Mouse (Mus musculus): ENCODE data around the gene C130074G19Rik.

The C130074G19Rik gene

DNA sequence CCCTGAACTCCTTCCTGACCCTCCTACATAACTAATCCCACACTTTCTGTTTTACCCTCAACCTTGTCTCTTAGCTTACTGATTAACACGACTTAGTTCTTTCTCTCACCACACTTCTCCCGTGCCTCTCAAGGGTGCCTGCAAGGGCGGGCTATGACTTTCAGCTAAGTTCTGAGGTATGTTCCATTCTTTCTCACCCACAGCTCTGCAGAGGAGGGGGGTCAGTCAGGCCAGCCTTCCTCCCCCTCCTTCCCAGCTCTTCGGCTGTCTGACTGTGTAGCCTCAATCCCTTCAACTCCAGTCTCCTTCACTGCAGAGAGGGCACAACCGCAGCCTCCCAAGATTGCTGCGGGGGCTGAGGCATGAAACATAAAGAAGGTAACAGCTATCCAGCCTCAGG is 4.2 kb downstream of the C130074G19Rik start:
- no peak for ATAC-seq (ENCODE audit: insufficient number of reproducible peaks, low FRiP score, low TSS enrichment)

DNA sequence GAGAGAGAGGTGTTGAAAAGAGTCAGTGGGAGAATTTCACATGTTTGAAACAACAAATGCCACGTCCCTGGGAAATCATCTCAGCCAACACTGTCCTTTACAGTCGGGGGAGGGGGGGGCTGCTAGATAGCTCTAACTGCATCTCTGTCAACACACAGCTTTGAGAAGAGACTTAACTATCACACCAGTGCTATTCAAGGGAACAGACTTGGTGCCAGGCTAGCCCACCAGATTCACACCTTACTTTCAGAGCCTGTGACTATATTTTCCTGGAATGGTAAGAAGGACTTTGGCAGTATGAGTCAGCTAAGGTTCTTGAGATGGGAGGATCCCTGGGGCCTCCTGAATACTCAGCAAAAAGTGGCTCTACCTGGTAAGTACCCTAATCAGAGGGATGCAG is 5.7 kb downstream of the C130074G19Rik start:
- no peak for ATAC-seq (ENCODE audit: insufficient number of reproducible peaks, low FRiP score, low TSS enrichment)

DNA sequence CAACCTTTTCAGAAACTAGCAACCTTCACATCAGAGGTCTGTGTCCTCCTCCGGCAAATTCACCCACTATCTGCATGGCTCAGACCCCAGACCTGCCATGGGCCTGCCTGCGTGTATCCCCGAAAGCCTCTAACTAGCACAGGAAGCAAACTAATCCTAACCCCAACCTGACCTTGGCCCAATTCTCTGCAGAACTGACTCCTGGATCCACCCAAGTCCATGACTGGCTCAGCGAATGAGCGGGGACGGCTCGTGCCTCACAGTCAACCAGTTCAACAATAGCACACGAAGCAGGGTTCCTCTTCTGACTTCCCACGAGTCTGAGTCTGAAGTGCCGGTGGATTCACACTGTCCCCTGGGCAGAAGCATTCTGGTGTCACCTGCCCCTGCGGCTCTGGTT is 9.1 kb downstream of the C130074G19Rik start:
- ATAC-seq (ENCODE audit: insufficient number of reproducible peaks, low FRiP score, low TSS enrichment): no peak

DNA sequence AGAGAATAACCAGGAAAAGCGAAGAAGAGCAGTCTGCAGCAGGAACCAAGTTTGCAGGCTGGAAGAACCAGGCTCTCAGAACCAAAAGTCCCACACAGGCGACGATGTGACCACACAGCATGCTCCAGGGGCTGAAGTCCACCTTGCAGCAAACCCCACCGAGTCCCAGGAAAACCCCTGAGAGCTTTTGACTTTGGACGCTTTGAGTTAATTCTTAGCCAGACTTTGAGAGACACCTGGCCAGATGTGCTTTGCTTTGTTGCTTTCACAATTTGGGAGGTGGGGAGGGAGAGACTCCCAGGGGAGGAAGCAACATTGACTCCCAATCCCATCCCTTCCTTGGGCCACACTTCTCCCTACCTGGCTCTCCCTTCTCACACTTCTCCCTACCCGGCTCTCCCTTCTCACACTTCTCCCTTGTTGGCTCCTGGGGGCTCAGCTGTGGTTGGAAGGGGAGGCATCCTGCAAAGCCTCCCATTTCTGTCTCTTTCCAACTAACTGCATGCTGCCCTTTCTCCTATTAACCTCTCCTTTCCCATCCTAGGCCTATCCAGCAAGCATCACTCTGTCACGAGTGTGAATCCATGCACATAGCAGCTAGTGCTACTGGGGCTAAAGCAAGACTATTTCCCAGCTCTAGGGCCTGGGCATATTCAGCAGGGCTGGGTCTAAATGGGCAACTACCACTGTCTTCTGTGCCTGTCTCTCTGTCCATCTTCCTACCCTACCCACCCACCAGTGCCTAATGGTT is 10.8 kb downstream of the C130074G19Rik start:
- no peak for ATAC-seq (ENCODE audit: insufficient number of reproducible peaks, low FRiP score, low TSS enrichment)

DNA sequence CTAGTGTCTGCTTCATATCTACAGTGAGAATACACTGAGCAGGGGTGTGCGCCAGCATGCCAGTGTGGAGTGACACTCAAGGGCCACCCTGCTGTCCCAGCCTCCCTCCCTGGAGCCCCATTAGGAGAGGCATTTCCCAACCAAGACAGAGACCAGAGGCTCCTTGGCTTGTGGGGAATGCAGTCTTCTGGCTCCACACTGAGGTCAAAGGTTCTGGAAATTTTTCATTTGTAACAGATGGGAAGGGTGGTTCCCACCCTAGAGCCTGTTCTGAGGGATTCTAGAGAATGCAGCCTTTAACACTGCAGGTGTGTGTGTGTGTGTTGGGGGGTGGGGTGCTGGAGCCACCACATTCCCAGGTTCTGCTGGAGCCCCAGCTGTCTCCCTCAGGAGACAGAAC is 11.5 kb downstream of the C130074G19Rik start:
- no peak for ATAC-seq (ENCODE audit: insufficient number of reproducible peaks, low FRiP score, low TSS enrichment)

DNA sequence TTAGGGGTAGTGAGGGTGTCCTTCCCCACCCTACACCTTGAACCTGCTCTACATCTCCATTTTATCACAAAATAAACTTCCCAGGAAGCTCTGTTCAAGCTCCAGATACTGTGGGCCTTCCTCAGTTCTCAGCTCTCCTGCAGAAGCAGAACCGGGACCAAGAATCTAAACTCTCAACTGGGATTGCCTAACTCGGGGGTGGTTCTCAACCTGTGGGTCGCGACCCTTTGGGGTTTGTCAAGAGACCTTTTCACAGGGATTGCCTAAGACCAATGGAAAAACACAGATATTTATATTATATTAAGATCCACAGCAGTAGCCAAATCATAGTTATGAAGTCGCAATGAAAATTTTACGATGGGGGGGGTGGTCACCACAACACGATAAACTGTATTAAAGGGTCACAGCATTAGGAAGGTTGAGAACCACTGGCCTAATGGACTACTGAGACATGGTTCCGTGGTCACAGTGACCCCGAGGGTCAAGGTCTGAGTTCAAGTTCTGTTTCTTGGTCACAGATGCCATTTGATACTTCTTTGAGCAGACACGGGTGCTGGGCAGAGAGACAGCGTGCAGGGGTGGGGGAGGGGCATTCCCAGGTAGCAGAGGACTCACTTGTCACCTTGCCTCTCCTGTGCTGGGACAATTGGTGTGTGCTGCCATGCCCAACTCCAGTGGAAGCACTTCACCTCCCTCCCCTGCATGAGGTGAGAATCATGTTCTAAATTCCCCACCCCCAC is 12.2 kb downstream of the C130074G19Rik start:
- ATAC-seq (ENCODE audit: insufficient number of reproducible peaks, low FRiP score, low TSS enrichment): no peak

DNA sequence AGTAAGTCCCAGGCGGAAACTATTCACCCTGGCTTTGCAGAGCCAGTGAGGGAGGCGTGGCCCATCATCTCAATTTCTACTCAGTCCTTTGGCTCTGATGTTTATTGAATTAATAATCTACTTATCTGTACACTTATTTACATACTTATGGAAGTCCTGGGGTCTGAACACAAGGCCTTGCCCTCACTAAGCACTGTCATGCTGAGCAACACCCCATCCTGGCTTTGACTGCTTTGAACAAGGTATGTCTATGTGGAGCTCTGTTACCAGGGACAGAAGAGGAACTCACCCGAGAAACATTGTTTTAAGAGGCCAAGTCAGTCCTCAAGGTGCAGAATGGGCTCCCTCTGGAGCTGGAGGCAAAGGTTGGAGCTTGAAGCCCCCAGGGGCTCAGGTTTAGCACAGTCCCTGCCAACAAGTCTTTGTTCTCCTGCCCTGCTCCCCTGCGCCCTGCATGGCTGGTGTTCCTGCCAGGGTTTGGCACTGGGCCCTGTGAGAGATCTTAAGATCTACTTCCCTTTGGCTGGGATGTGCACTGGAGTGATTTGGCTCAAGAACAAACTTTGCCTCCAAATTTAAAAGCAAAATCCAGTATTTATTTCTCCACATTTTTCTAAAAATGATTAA is 13.0 kb downstream of the C130074G19Rik start:
- ATAC-seq (ENCODE audit: insufficient number of reproducible peaks, low FRiP score, low TSS enrichment): no peak

DNA sequence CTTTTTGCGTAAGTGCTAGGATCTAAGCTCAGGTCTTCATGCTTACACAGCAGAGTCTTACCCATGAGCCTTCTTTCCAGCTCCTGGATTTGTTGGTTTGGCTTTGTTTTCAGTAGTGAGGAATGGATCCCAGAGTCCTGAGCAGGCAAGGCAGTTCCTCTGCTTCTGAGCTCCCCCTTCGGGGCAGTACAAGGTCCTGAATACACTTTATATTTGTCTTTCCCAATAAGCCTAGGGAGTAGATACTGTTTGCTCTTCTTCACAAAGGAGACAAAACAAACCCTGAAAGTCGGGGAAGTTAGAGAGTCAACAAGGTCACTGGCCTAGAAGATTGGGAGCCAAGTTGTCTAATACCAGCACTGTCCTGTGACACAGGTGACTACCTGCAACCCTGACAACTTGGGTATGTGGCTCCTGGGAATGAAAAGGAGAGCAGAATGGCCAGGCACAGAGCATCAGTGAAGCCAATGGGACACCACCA is 15.3 kb downstream of the C130074G19Rik start:
- ATAC-seq (ENCODE audit: insufficient number of reproducible peaks, low FRiP score, low TSS enrichment): no peak

DNA sequence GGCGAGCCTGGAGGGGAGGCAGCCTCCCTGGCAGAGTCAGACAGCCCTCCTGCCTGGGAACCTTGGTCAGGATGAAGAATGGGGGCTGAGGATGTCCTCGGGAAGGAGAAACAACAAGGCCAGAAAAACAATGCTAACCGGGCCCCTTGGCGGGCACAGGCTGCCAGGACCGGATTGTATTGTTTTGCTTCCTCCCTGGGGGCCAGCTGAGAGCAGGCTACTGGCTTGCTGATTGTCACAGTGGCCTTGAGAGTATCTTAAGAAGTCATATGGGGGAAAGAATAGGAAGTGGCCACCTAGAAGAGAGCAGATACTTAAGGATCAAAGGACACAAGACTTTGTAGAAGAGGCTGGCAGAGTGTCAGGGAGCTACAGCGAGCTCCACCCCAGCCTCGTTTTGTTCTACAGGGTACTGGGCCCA is 18.6 kb downstream of the C130074G19Rik start:
- no peak for ATAC-seq (ENCODE audit: insufficient number of reproducible peaks, low FRiP score, low TSS enrichment)

DNA sequence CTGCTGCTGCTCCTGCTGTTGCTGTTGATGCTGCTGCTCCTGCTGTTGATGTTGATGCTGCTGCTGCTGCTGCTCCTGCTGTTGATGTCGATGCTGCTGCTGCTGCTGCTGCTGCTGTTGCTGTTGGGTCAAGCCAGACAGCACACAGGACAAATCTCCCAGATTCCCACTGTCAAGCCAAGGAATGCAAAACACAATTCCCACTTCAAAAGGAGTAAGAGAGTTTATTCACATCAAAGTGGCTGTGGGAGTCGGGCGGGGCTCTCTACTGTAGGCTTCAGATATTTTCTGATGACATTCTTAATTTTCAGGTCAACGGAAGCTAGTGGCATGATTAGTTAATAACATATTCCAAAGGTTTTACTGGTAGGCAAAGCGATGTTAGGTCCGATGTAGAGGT is 20.4 kb downstream of the C130074G19Rik start:
- ATAC-seq (ENCODE audit: insufficient number of reproducible peaks, low FRiP score, low TSS enrichment): no peak

DNA sequence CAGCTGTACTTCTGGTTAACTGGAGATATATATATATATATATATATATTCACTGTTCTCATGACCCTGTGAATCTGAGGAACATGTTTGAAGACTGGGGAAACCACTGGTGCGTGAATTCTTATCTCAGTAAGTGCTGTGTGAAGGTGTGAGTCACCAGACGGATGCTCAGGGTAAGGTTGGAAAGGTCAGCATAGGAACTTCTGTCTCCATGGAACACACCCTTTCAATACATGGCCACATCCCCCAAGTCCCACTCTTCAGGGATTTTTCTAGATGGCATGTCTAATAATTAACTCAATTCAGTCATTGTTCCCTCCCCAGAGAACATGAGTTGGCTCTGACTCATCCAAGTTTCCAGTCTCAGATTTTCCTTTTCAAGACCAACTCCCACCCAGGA is 21.5 kb downstream of the C130074G19Rik start:
- ATAC-seq (ENCODE audit: insufficient number of reproducible peaks, low FRiP score, low TSS enrichment): no peak

DNA sequence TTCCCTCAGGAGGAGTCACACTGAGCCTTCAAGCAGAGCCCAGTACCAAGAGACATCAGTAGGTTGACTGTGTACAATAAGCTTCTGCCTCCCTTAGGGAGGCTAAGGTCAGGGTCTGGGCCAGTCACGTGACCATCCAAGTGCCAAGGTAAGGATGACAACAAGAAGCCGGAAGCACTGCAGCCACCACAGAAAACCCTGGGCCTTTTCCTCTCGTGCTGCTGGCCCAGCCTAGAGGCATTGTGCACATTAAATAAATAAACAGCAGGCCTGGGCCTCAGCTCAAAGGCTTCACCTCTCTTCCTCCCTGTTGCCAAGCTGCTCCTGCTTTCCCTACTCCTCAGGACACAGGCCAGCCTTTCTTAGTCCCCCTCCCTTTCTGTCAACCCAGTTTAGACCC is 22.7 kb downstream of the C130074G19Rik start:
- ATAC-seq (ENCODE audit: insufficient number of reproducible peaks, low FRiP score, low TSS enrichment): no peak

DNA sequence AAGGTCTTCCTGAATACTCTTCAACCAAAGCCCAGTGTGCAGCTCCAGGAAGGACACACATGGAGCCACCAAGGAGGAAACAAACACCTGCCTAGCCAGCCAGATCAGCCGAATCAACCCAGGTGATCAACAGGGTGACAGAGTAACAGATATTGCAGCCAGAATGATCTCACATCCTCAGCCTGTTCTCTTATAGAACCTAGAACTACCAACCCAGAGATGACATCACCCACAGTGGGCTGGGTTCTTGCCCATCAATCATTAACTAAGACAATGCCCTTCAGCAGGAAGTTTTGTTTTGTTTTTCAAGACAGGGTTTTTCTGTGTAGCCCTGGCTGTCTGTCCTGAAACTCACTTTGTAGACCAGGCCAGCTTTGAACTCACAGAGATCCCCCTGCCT is 24.8 kb downstream of the C130074G19Rik start:
- ATAC-seq (ENCODE audit: insufficient number of reproducible peaks, low FRiP score, low TSS enrichment): no peak

DNA sequence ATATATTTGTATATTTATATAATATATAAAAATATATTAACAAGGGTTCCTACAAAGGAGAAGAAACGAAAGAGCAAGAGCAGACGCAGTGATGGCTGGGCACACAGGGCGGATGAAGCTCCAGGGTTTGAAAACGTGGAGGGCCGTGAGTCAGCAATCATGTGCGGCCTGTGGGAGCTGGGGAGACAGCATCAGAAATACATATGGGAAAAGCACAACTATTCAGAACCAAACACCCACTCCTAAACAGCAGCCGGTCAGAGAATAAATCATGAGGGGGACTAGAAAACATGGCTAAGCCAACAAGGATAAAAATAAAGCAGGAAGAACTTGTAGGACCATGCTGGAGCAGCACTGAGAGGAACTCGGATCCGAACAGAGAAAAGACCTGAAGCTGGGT is 25.8 kb downstream of the C130074G19Rik start:
- no peak for ATAC-seq (ENCODE audit: insufficient number of reproducible peaks, low FRiP score, low TSS enrichment)

DNA sequence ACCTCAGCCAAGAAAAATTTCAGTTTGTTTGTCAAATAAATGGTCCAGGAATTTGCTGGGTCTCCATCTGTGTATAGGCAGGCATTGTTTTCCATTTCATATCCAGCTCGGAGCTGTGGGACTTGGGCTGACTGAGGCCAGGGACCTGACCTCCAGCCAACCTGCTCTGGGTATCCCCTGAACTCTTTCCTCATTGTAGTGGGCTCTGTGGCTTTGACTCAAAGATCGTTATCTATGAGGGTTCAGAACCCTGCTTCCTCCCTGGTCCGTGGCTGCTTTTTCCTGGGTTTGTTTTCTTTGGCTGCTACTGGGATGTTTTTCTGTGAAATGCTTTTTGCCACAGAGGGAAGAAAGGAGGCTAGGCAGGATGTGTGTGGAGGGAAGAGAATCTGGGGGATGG is 29.1 kb downstream of the C130074G19Rik start:
- no peak for ATAC-seq (ENCODE audit: insufficient number of reproducible peaks, low FRiP score, low TSS enrichment)

DNA sequence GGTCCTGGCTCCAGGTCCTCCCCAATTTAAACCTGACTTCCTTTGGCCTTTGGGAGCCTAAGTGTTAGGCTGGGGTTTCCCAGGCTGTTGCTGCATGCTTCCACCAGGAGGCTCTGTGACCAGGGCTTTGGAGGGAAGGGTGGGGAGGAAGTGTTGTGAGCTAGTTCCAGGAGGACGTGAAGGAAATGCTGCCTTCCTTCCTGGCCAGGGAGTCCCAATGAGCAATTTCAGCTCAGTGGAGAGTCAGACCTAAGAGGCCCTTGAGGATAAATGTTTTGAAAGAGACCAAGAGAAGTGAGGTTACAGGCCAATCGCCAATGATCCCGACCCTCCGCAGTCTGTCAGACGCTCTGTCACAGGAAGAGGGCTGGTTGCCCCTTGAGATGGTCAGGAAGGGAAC is 29.7 kb downstream of the C130074G19Rik start:
- ATAC-seq (ENCODE audit: insufficient number of reproducible peaks, low FRiP score, low TSS enrichment): 0 out of 2 replicates have a peak, but pooled peaks have one; percentile 29

DNA sequence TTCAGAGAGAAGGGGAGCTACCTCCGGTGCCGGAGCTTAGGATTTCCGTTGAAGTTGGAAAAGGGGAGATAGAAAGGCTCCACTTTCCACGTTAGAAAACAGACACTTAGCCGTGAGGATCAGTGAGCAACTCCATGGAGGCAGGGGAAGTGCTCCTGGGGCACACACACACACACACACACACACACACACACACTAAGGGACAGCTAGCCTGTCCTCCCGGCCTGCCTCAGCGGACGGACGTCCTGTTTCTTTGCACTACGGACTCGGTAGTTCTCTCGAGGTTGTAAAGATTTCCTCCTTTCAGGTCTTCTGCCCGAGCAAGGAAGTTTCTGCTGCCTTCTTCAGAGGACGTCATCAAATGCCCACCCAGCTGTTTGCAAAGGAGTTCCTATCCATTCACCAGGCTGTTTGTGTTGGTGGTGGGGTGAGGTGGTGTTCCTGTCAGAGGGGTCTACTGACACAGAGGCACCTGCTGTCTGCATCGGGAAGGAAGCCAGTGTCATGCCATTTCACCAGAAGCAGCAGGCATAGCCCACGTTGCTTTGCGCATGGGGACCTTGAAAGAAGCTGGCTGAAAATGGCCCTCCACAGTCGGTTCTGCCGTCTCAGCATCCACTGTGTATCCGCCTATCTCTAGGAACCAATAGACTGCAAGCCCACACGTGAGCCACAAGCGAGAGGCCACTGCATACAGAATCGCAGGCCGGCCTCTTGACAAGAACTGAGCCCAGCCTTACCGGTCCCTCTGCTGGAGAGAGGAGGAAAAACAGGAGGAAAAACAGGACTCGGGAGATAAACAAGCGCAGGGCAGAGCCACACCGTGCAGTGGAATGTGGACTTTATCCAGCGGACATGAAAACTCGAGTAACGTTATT is 31.0 kb downstream of the C130074G19Rik start:
- ATAC-seq (ENCODE audit: insufficient number of reproducible peaks, low FRiP score, low TSS enrichment): peak; percentile 91

DNA sequence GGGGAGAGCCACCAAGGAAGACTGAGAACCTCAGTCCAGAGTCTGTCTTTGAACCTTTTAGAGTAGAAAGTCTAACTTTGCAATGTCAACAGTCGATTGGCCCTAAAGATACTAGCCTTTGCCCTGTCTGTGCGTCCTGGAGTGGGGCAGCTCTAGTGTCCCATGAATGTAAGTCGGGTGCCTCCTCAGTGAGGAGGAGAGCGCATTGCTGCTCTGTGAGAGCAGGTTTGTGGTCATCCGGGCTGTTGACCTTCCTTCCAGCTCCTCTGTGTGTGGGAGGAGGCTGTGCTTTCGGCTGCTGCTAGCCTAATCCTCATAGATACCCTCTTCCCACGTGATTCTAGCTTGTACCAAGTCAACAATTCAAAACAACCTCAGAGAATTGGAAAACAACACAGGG is 31.9 kb downstream of the C130074G19Rik start:
- no peak for ATAC-seq (ENCODE audit: insufficient number of reproducible peaks, low FRiP score, low TSS enrichment)

DNA sequence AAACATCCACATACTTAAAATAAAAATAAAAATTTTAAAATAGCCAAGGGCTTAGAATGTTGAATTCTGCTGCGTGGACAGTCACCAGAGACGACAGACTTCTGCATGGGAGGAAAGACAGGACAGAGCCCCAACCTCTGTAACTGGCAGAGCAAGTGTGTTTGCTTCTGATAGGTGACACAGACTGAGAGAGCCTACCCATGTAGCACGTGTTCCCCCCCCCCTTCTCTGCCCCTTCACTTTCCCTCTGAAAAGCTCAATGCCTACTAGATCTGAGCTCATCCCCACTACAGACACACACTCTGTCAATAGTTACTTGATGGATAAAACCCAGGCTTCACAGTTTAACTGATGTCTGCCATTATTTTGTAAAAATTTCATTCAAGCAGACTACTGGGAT is 36.0 kb downstream of the C130074G19Rik start:
- no peak for ATAC-seq (ENCODE audit: insufficient number of reproducible peaks, low FRiP score, low TSS enrichment)

DNA sequence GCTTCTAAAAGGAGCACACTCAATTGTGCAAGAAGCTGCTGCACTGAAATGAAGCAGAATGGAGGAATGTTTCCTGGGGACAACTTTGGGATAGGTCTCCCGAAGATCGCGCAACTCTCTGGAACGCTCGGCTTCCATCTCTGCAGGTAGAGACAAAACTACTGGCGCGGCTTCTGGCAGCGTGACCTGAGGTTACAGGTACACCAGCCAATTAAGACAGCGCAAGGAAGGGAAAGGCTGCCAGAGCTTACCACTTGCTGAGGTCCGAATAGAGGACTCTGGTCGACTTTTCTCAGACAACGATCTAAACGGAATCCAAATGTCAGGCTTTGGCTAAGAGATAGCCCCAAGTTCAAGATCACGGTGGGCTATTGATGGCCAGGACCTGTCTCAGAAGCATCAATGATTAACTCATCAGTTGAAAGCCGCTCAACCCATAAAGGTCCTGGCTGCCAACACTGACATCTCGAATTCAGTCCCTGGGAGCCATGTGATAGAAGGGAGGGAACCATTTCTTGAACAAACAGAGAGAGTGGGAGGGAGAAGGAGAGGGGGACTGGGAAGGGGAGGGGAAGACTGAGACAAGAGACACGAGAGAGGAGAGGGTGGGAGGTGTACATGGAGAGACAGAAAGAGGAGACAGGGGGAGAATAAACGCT is 36.8 kb downstream of the C130074G19Rik start, which contains the start of gene Marc2:
Gene Marc2, minus strand, starts transcription at position 360 of the 659 bp plus-strand sequence.
- peak; percentile 11; the same call in 1 of the 2 replicates for ATAC-seq (ENCODE audit: insufficient number of reproducible peaks, low FRiP score, low TSS enrichment)
